Mouse (Mus musculus) layer of hippocampus, adult 18-20 months (tissue): ENCODE data around the gene Pard6a. TPM values are rescaled to one million over a fixed set of nuclear protein-coding genes. Genes with fewer than 3 reads are reported as not detected.

Experiments used
- DNase-seq, 2 experiments: peaks; one replicate each; pipeline ENCODE4 v3.0.0; 2022; ENCODE audit warnings: low spot score in 2 of 2
- total RNA-seq, 2 experiments: library from RNA; stranded (reverse); gene quantifications; 2 replicates each; pipeline ENCODE4 v1.2.3; 2021

The Pard6a gene
- total RNA-seq, 2 experiments from 2014 or later, result 34.0 to 34.7 TPM

- no peak for DNase-seq
Measured at GRCm38 (mm10) chr8:105699488-105700215, 1.3 kb upstream of the Pard6a start.

GRCm38 (mm10) chr8:105700566-105700965 is 382 bp upstream of the Pard6a start:
- peak in 1 of 2 experiments; percentile 39 for DNase-seq

GRCm38 (mm10) chr8:105702001-105702401 is 1.1 kb downstream of the Pard6a start:
- no peak for DNase-seq

GRCm38 (mm10) chr8:105702731-105703415 is 1.9 kb downstream of the Pard6a start:
- no peak for DNase-seq

GRCm38 (mm10) chr8:105704146-105704812 is 3.3 kb downstream of the Pard6a start:
- DNase-seq, result no peak

GRCm38 (mm10) chr8:105704955-105705354 is 4.0 kb downstream of the Pard6a start:
- DNase-seq, result no peak

GRCm38 (mm10) chr8:105706426-105706825 is 5.5 kb downstream of the Pard6a start:
- no peak for DNase-seq

GRCm38 (mm10) chr8:105707498-105708403 is 6.8 kb downstream of the Pard6a start, which contains the start of the genes 4933405L10Rik and Enkd1:
Gene 4933405L10Rik, plus strand, starts transcription at chr8:105707655.
Gene Enkd1, minus strand, starts transcription at chr8:105708210.
- DNase-seq, result peak; percentile 81 to 94

GRCm38 (mm10) chr8:105708675-105709074 is 7.7 kb downstream of the Pard6a start:
- DNase-seq, result no peak

GRCm38 (mm10) chr8:105709317-105709716 is 8.4 kb downstream of the Pard6a start:
- DNase-seq, result no peak

- no peak for DNase-seq
Measured at GRCm38 (mm10) chr8:105712286-105712685, 11.3 kb downstream of the Pard6a start.

- DNase-seq, result peak; percentile 68 to 88
Measured at GRCm38 (mm10) chr8:105714139-105714538, 13.2 kb downstream of the Pard6a start.

- no peak for DNase-seq
Measured at GRCm38 (mm10) chr8:105715042-105715441, 14.1 kb downstream of the Pard6a start.

- DNase-seq, result no peak
Measured at GRCm38 (mm10) chr8:105716302-105716945, 15.5 kb downstream of the Pard6a start.

GRCm38 (mm10) chr8:105719637-105720036 is 18.7 kb downstream of the Pard6a start:
- no peak for DNase-seq

- DNase-seq, result no peak
Measured at GRCm38 (mm10) chr8:105722861-105723260, 21.9 kb downstream of the Pard6a start.

- DNase-seq, result no peak
Measured at GRCm38 (mm10) chr8:105725726-105726125, 24.8 kb downstream of the Pard6a start.

- DNase-seq, result no peak
Measured at GRCm38 (mm10) chr8:105727397-105728124, 26.6 kb downstream of the Pard6a start.

- no peak for DNase-seq
Measured at GRCm38 (mm10) chr8:105732186-105732585, 31.2 kb downstream of the Pard6a start.

- no peak for DNase-seq
Measured at GRCm38 (mm10) chr8:105739216-105739615, 38.3 kb downstream of the Pard6a start.
